Mouse (Mus musculus) kidney, postnatal 14 days (tissue): ENCODE data around the gene Fat1.

ENCODE experiments used
- DNase-seq: peaks from one replicate; pipeline ENCODE4 v3.0.0; 2022; ENCODE audit warnings: mixed read lengths

The Fat1 gene

DNA sequence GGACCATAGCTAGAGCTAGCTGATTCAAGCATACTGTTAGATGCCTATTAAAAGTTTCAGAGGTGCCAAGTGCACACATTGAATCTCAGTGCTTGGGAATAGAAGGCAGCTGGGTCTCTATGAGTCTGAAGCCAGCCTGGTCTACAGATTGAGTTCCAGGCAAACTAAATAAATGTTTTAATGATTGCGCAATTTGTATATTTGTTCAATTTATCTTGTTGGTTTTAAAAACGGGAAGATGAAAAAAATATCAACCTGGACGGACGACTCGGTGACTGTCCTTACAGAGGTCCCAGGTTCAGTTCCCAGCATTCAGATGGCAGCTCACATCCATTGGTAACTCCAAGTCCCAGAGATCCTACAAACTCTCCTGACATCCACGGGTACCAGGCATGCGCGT lies 135.7 kb downstream of the Fat1 start:
- no peak for DNase-seq

GRCm38 (mm10) chr8:45080850-45081249 lies 145.6 kb downstream of the Fat1 start:
- DNase-seq, result no peak

GRCm38 (mm10) chr8:45093599-45093998 lies 158.4 kb downstream of the Fat1 start:
- no peak for DNase-seq
